Mouse (Mus musculus) myocyte (in vitro differentiated cells): Measurements from ENCODE around the gene Catspere2. TPM values are rescaled to one million over a fixed set of nuclear protein-coding genes. Genes with fewer than 3 reads are reported as not detected.
"Not testable (repeated sequence)": the region's sequence is repeated elsewhere in the genome, so short reads cannot be mapped to it uniquely, and the experiment has no call there.

Experiments used
- H3K27me3 ChIP-seq: one replicate; pipeline ENCODE4 v1.6.1; 2011; ENCODE audit not compliant: control insufficient read depth, insufficient read depth, insufficient read length
- H3K36me3 ChIP-seq: one replicate; pipeline ENCODE4 v1.6.1; 2011; ENCODE audit not compliant: control insufficient read depth, insufficient read depth
- H3K4me2 ChIP-seq: one replicate; pipeline ENCODE4 v1.6.1; 2011; ENCODE audit warnings: low read depth, control low read depth
- H3K4me3 ChIP-seq: one replicate; pipeline ENCODE4 v1.5.1; 2011; ENCODE audit warnings: mild to moderate bottlenecking, control low read depth, moderate library complexity
- H3K79me2 ChIP-seq: one replicate; pipeline ENCODE4 v1.6.1; 2011; ENCODE audit not compliant: control insufficient read depth, insufficient read depth
- H3ac ChIP-seq: one replicate; pipeline ENCODE4 v1.6.1; 2011; ENCODE audit not compliant: control insufficient read depth, insufficient read length
- CEBPB ChIP-seq: IDR thresholded peaks from 2 replicates; pipeline ENCODE4 v1.6.1; 2011; ENCODE audit warnings: mild to moderate bottlenecking, moderate library complexity; ENCODE audit not compliant: poor library complexity, insufficient read depth, severe bottlenecking
- E2F4 ChIP-seq: IDR thresholded peaks from one replicate; pipeline ENCODE4 v1.6.1; 2011; ENCODE audit warnings: mild to moderate bottlenecking, control low read depth, moderate library complexity; ENCODE audit not compliant: insufficient read depth
- MAX ChIP-seq: IDR thresholded peaks from one replicate; pipeline ENCODE4 v1.6.1; 2011; ENCODE audit warnings: low read depth, mild to moderate bottlenecking, control low read depth
- MYOD1 ChIP-seq, 3 experiments: IDR thresholded peaks; one replicate each; pipeline ENCODE4 v1.6.1; 2011; ENCODE audit warnings: control low read depth in 2 of 3, low read depth in 2 of 3, mild to moderate bottlenecking in 2 of 3, moderate library complexity in 1 of 3; ENCODE audit not compliant: insufficient read length in 2 of 3, control insufficient read depth in 1 of 3
- MYOG ChIP-seq, 3 experiments: IDR thresholded peaks; one replicate each; pipeline ENCODE4 v1.6.1; 2011; ENCODE audit warnings: control low read depth in 2 of 3, low read depth in 2 of 3, mild to moderate bottlenecking in 2 of 3; ENCODE audit not compliant: insufficient read length in 2 of 3, control insufficient read depth in 1 of 3, insufficient read depth in 1 of 3
- POLR2A ChIP-seq: IDR thresholded peaks from one replicate; pipeline ENCODE4 v1.6.1; 2011; ENCODE audit warnings: low read depth, mild to moderate bottlenecking, control low read depth, moderate library complexity; ENCODE audit not compliant: insufficient read length
- POLR2AphosphoS2 ChIP-seq: IDR thresholded peaks from one replicate; pipeline ENCODE4 v1.6.1; 2011; ENCODE audit warnings: low read depth, control low read depth; ENCODE audit not compliant: insufficient read length
- REST ChIP-seq: IDR thresholded peaks from one replicate; pipeline ENCODE4 v1.6.1; 2011; ENCODE audit warnings: mild to moderate bottlenecking, control low read depth, moderate library complexity; ENCODE audit not compliant: insufficient read depth, insufficient read length
- SRF ChIP-seq: IDR thresholded peaks from one replicate; pipeline ENCODE4 v1.6.1; 2011; ENCODE audit warnings: low read depth; ENCODE audit not compliant: control insufficient read depth, insufficient read length
- TCF12 ChIP-seq: IDR thresholded peaks from one replicate; pipeline ENCODE4 v1.6.1; 2011; ENCODE audit warnings: mild to moderate bottlenecking, control low read depth; ENCODE audit not compliant: poor library complexity, insufficient read depth, severe bottlenecking
- TCF3 ChIP-seq: IDR thresholded peaks from one replicate; pipeline ENCODE4 v1.6.1; 2011; ENCODE audit warnings: low read depth, control low read depth; ENCODE audit not compliant: insufficient read length
- USF1 ChIP-seq: IDR thresholded peaks from one replicate; pipeline ENCODE4 v1.6.1; 2011; ENCODE audit warnings: low read depth, mild to moderate bottlenecking, control low read depth, moderate library complexity
- polyA plus RNA-seq: library from polyadenylated mRNA; unstranded; fragments of >200 nt; fragmentation: generic; extraction: Trizol; gene quantifications from one replicate; pipeline ENCODE4 v1.2.1, GENCODE M21; 2012; ENCODE audit warnings: missing spikeins

Gene Catspere2
- polyA plus RNA-seq, 1 experiment: 0.11 TPM

GRCm38 (mm10) chr1:178134288-178134687, 151.1 kb downstream of the Catspere2 start:
- no peak for TF ChIP-seq SRF
- no peak for TF ChIP-seq TCF12
- TF ChIP-seq MYOD1 (IDR thresholded peaks at IDR 0.05; ENCODE audit: control insufficient read depth in 1 of 3, insufficient read length in 2 of 3, low read depth in 2 of 3): no peak
- no peak for TF ChIP-seq CEBPB
- no peaks in the 10 kb centered on the region for H3K27me3 ChIP-seq
- H3K4me3 ChIP-seq: no peak overlapping the region
- no peaks in the 10 kb centered on the region for H3K79me2 ChIP-seq
- H3K36me3 ChIP-seq: no peaks in the 10 kb centered on the region
- H3K4me2 ChIP-seq: no peak overlapping the region
- H3ac ChIP-seq: no peak overlapping the region

- not testable (repeated sequence) for H3K36me3 ChIP-seq, H3K27me3 ChIP-seq, H3ac ChIP-seq, H3K4me2 ChIP-seq, H3K4me3 ChIP-seq, H3K79me2 ChIP-seq
These were observed 163.3 kb downstream of the Catspere2 start for GRCm38 (mm10) chr1:178146513-178146912.

- H3ac ChIP-seq, H3K27me3 ChIP-seq, H3K4me3 ChIP-seq, H3K36me3 ChIP-seq, H3K79me2 ChIP-seq: not testable (repeated sequence)
- H3K4me2 ChIP-seq: peak overlapping the region; percentile 19
These were observed 163.7 kb downstream of the Catspere2 start for GRCm38 (mm10) chr1:178146915-178147314.

GRCm38 (mm10) chr1:178182251-178182650, 199.0 kb downstream of the Catspere2 start:
- TF ChIP-seq E2F4 (no peak), MYOG (IDR thresholded peaks at IDR 0.05; ENCODE audit: control insufficient read depth in 1 of 3, insufficient read depth in 1 of 3, insufficient read length in 2 of 3, low read depth in 2 of 3) (no peak), TCF12 (no peak), CEBPB (no peak), MAX (no peak), TCF3 (no peak), POLR2A (no peak), MYOD1 (IDR thresholded peaks at IDR 0.05; ENCODE audit: control insufficient read depth in 1 of 3, insufficient read length in 2 of 3, low read depth in 2 of 3) (no peak), REST (no peak), POLR2AphosphoS2 (no peak), USF1 (no peak), SRF (no peak)
- H3K4me3 ChIP-seq: no peak overlapping the region
- H3K4me2 ChIP-seq: no peak overlapping the region
- H3K27me3 ChIP-seq: no peaks in the 10 kb centered on the region
- no peaks in the 10 kb centered on the region for H3K36me3 ChIP-seq
- no peaks in the 10 kb centered on the region for H3K79me2 ChIP-seq
- no peak overlapping the region for H3ac ChIP-seq

GRCm38 (mm10) chr1:178185591-178185990, 202.4 kb downstream of the Catspere2 start:
- H3K4me3 ChIP-seq: no peak overlapping the region
- H3K79me2 ChIP-seq: peaks cover 23% of the 10 kb centered on the region
- H3K27me3 ChIP-seq: no peaks in the 10 kb centered on the region
- H3K4me2 ChIP-seq: no peak overlapping the region
- TF ChIP-seq USF1 (no peak), MAX (no peak), SRF (no peak), POLR2AphosphoS2 (no peak), MYOG (IDR thresholded peaks at IDR 0.05; ENCODE audit: control insufficient read depth in 1 of 3, insufficient read depth in 1 of 3, insufficient read length in 2 of 3, low read depth in 2 of 3) (no peak), TCF12 (no peak), E2F4 (no peak), POLR2A (no peak)
- H3K36me3 ChIP-seq: no peaks in the 10 kb centered on the region
- no peak overlapping the region for H3ac ChIP-seq

- Histone ChIP-seq H3K4me3 (peak within 1 kb of the TSS; percentile 16), H3ac (peak within 1 kb of the TSS; percentile 27), H3K79me2 (peaks cover 40% of the 10 kb centered on the region), H3K4me2 (peak within 1 kb of the TSS; percentile 78)
- not testable (repeated sequence) for H3K27me3 ChIP-seq, H3K36me3 ChIP-seq
- TF ChIP-seq MYOD1 (IDR thresholded peaks at IDR 0.05; ENCODE audit: control insufficient read depth in 1 of 3, insufficient read length in 2 of 3, low read depth in 2 of 3) (peak in 1 of 3 experiments; percentile 27), POLR2A (peak; percentile 54), POLR2AphosphoS2 (peak; percentile 42)
These were observed 204.1 kb downstream of the Catspere2 start, which contains the start of gene Desi2 for GRCm38 (mm10) chr1:178187216-178187791. Desi2 (plus strand) TSS chr1:178187417.

- not testable (repeated sequence) for H3K27me3 ChIP-seq, H3K4me2 ChIP-seq, H3K36me3 ChIP-seq
- Histone ChIP-seq H3ac (peak overlapping the region; percentile 27), H3K4me3 (peak overlapping the region; percentile 16), H3K79me2 (peaks cover 46% of the 10 kb centered on the region)
These were observed 204.6 kb downstream of the Catspere2 start for GRCm38 (mm10) chr1:178187810-178188209.
